Mouse (Mus musculus) thymus, postnatal 10 days (tissue): ENCODE measurements around the gene Ltb4r1.
A peak's percentile ranks its signal among the peaks of the same experiment; 100 is the strongest.

ENCODE experiments used
- DNase-seq, 2 experiments: peaks; one replicate each; pipeline ENCODE4 v3.0.0; 2021; ENCODE audit warnings: low spot score in 2 of 2

Ltb4r1 gene

GRCm38 (mm10) chr14:55745861-55746237 lies 19.9 kb upstream of the Ltb4r1 start:
- DNase-seq: no peak

DNA sequence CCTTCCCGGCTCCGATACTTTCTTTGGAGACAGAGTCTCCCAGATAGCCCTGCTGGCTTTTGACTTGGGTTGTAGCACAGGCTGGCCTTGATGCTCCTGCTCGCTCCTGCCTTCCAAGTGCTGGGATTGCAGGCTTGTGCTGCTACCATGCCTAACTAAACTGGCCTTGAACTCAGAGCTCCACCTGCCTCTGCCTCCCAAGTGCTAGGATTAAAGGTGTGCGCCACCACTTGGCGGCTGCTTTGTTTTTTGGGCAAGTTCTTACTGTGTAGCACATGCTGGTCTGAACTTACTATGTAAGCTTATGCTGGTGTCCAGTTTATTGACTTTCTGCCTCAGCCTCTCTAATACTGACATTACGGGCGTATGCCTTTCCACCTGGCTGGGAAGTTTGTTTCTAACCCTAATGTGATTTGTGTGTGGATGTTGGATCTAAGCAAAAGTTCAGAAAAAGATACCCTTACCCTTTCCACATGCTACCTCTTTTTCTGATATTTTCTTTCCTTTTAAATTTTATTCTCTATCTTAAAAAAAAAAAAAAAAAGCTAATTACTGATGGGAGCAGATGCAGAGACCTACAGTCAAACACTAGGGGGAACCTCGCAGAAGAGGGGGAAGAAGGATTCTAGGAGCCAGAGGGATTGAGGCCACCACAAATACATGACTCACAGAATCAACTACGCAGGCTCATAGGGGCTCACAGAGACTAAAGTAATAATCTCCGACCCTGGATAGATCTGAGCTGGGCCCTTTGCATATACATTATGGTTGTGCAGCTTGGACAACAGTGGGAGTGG lies 18.5 kb upstream of the Ltb4r1 start:
- no peak for DNase-seq

DNA sequence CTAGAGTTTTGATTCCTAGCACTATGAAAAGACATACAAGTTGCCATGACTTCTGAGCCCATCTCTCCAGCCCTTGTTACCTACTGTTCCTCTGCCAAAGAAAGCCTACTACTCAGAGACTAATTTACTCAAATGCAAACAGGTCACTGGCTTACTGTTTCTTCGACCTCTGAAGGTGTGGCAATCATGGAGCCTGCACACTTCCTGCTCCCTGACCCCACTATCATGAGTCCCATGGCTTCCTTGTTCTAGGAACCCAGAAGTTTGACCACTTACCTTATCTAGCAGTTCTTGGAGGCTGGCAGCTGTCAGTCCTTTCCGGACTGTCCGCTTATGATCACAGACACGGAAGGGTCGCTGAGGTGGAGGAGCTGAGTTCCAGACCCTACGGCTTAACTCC lies 8.2 kb upstream of the Ltb4r1 start:
- DNase-seq: no peak

DNA sequence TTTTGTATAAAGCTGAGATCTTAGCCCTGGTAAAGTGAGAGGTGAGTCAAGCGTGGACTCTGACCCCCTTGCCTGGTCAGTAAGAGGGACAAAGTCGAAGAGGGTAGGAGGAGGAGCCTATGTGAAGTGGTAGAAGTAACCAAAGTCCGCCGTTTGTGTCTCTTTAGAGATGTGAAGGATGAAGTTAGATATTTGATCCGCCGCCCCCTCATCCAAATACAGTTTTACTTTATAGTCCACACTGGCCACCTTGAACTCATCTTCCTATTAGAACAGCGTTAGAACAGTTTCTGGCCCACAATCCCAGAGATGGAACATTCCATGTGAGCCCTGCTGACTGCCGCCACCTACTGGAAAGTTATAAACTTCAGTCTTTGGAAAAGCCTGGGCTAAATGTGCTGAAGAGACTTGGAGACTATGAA lies 7.4 kb upstream of the Ltb4r1 start, which contains the start of gene Cideb:
Cideb (minus strand) TSS at position 96 of the 422 bp plus-strand sequence.
- DNase-seq: no peak

DNA sequence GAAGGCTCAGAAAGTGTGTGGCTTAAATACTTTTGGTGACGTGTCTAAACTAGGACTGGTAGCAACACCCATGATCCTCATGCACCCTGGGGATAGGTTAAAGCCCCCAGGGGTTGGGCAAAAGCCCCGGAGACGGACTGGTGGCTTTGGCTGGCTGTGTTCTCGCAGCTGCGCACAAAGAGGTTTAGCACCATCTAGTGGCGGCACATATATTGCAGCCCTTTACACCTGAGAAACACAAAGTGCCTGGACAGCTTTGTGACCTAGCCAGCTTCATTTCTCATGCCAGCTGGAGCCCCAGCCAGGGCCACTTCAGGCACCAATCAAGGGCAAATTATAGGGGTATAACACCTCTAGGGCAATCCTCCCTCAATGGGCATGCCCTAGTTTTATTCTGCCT lies 5.6 kb upstream of the Ltb4r1 start:
- peak; percentile 66 to 84 for DNase-seq

DNA sequence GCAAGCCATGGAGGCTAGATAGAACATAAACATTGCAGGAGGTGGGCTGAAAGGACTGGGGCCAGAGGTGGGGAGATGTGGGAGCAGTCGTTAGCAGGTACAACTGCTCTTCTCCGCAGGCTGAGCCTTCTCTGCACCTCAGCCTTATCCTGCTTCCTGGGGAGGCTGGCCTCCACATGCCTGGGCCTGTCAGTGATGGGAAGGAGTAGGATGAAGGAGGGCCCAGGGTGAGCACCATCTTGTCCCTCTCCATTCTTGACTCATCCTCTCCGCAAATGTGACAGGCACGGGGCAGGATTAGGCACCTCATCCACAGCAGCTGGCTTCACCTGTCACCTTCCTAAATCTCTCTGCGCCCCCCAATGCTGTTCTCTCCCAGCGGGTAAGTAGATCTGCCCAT lies 4.6 kb upstream of the Ltb4r1 start, which contains the start of gene Ltb4r2:
Ltb4r2 (plus strand) TSS at position 266 of the 400 bp plus-strand sequence.
- DNase-seq: no peak

GRCm38 (mm10) chr14:55762001-55762821 lies 3.6 kb upstream of the Ltb4r1 start:
- peak in 1 of 2 experiments; percentile 37 for DNase-seq

GRCm38 (mm10) chr14:55763166-55763565 lies 2.6 kb upstream of the Ltb4r1 start:
- DNase-seq: no peak

DNA sequence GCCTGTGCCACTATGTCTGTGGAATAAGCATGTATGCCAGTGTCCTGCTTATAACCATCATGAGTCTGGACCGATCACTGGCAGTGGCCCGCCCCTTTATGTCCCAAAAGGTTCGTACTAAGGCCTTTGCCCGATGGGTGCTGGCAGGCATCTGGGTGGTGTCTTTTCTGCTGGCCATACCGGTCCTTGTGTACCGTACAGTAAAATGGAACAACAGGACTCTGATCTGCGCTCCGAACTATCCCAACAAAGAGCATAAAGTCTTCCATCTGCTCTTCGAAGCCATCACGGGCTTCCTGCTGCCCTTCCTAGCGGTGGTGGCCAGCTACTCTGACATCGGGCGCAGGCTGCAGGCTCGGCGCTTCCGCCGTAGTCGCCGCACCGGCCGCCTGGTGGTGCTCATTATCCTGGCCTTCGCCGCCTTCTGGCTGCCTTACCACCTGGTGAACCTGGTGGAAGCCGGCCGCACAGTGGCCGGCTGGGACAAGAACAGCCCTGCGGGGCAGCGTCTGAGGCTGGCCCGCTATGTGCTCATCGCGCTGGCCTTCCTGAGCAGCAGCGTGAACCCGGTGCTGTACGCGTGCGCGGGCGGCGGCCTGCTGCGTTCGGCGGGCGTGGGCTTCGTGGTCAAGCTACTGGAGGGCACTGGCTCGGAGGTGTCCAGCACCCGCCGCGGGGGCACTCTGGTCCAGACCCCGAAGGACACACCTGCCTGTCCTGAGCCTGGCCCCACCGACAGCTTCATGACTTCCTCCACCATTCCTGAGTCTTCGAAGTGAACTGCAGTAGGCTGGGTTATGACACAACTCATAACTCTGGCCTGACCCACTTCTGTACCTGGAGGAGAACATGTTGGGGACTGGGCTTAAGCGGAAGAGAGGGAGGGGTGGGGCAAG lies 2.0 kb downstream of the Ltb4r1 start:
- DNase-seq: no peak

GRCm38 (mm10) chr14:55768555-55768954 lies 2.8 kb downstream of the Ltb4r1 start:
- DNase-seq: no peak

DNA sequence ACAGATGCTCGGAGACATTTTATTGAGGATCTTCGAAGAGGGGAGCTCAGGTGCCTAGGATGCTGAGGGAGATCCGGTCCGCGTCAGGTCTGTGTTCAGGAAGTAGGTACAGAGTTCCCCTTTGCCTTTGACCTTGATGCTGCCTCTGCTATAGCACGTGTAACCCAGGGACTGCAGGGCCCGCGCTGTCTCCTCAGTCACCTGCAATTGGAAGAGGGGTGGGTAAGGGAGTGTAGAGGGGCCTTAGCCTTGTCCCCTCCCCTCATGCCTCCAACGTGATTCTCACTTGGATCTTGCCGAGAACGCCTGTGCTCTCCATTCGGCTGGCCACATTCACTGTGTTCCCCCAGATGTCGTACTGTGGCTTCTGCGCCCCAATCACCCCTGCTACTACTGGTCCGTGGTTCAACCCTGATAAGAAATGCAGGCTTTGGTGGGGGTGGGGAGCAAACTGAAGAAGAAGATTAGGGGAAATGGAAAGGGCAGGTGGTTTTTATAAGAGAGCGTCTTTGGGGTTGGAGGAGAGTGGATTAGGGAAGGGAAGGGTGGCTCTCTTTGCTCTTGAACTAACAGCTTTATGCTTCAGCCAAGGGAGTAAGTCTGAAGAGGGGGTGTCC lies 3.4 kb downstream of the Ltb4r1 start:
- no peak for DNase-seq

DNA sequence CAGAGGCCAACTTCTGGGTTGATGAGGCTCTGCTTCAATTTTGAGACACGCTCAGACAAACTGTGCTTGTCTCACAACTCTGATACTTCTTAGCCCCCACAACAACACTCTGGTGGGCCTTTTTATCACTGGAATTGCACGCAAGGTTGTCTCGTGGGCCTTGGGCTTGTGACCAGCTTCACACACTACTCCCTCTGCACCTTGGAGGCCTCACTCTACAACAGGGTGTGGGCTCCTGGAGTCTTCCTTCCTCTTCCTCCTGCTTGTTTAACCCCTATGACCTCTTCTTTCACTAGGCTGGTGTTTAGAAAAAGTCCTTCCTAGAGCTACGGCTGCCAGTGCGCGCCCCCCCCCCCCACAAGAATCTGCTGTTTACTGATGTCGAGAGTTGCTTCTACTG lies 10.9 kb downstream of the Ltb4r1 start:
- DNase-seq: no peak

- no peak for DNase-seq
Measured at GRCm38 (mm10) chr14:55777176-55777575, 11.4 kb downstream of the Ltb4r1 start.

GRCm38 (mm10) chr14:55777806-55778205 lies 12.0 kb downstream of the Ltb4r1 start:
- DNase-seq: no peak

DNA sequence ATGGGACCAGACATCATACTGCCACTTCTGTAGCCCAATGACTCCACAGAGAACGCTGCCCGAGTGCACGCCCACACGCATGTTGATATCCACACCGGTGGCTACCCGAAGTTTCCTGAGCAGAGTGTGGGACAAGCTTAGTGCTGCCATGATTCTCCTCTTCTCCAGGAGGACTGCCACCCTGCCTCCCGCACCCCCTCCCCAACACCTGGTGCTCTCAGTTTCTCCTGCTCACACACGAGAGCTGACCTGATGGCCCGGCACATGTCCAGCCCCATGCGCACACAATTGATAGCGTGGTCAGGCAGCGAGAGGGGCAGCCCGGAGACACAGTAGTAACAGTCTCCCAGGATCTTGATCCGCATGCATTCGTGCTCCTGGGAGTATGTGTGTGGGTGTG lies 12.9 kb downstream of the Ltb4r1 start:
- no peak for DNase-seq

- DNase-seq: no peak
Measured at GRCm38 (mm10) chr14:55779656-55780055, 13.9 kb downstream of the Ltb4r1 start.

DNA sequence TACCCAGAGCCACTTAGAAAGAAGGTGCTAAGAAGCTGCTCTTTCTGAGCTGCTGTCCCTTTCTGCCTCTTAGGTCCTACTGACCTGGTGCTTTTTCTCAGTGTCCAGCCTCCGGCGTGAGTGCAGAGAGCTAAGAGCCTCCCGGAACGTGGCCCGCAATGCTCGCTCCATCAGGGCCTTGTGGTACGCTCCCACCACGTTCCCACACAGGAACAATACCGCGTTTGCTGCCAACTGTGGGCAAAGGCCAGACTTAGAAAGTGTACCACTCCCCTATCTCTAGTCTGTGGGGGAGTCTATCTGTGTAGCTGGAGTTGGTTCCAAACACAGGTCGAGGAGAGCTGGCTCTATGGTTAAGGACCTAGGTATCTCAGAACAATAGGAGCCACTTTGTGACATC lies 15.0 kb downstream of the Ltb4r1 start:
- DNase-seq: peak in 1 of 2 experiments; percentile 2

GRCm38 (mm10) chr14:55781310-55781709 lies 15.5 kb downstream of the Ltb4r1 start:
- peak; percentile 17 to 66 for DNase-seq

DNA sequence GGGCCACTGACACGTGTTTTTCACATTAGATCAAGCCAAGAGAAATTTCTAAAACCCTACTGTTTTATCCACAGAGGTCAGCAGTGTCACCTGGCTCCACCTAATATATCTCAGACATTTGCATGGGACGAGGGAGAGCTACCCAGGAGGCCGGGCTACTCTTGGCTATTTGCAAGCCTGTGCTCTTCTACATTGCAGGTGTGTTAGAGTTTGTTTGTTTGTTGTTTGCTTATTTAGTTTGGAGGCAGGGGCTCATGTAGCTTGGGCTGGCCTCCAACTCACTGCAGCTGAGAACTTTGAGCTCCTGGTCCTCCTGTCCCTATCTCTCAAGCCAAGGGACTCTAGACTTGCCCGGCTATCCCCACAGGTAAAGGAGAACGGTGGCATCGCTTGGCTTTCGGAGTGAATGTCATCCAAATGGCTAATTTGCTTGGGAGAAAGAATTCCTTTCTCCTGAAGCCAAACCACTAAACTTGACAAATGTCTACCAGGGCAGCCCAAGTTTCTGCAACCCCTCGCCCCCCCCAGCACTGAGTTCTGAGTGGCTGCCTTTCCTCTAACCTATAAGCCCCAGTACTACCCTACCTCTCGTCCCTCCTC lies 16.7 kb downstream of the Ltb4r1 start:
- DNase-seq: peak; percentile 1 to 2

DNA sequence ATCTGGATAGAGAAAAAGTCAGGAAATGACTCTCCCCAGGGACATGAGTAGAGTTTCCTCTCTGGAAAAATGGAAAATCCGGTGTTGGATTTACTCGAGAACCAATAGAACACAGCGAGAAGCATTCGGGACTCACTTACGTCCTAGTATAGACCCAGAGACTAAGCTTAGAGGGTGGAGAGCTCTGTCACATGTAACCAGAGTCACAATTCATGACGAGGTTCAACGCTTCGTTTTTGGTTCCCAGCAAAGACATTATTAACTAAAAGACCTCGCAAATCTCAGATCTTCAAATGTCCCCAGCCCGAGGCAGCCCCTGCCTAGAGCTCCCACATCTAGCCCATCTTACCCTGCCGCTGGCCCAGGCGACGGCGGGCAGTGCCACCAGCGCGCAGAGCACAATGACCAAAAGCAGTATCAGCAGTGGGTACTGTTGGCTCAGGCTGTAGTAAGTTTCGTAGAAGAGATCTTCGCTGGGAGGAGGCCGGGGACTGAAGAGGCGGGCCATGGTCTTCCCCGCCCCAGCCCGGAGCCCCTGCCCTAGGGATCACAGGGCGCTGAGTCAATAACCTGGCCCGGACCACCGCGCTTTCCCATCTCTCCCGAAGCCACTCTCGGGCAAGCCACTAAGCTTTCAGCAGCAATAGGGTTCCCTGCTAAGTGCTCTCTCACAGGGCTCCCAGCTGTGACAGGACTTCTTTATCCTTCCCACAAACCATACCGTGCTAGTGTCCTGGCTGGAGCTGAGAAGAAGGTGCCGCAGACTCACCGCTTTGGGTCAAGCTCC lies 17.6 kb downstream of the Ltb4r1 start:
- peak; percentile 2 for DNase-seq
